Mouse (Mus musculus) megakaryocyte, adult 5-6 weeks (primary cell): Measurements from ENCODE around the gene Arhgef3. TPM values are rescaled to one million over a fixed set of nuclear protein-coding genes. Genes with fewer than 3 reads are reported as not detected.

Source experiments
- ATAC-seq: 2 replicates; pipeline ENCODE4 v1.8.0; 2016; ENCODE audit warnings: mild to moderate bottlenecking, inconsistent platforms; ENCODE audit not compliant: poor library complexity, severe bottlenecking
- total RNA-seq, 2 experiments: library from RNA; stranded (forward) in 1 of 2; stranded (reverse) in 1 of 2; fragments of 153-499, 151-499 nt in 1 of 2; fragments of 221-1000, 200-1000 nt in 1 of 2; gene quantifications; 2 replicates each; pipeline versions ENCODE4 v1.2.3 to v1.2.4; 2015 to 2017

Gene Arhgef3
- total RNA-seq, 2 experiments from 2014 or later = 40.5 to 58.8 TPM

DNA sequence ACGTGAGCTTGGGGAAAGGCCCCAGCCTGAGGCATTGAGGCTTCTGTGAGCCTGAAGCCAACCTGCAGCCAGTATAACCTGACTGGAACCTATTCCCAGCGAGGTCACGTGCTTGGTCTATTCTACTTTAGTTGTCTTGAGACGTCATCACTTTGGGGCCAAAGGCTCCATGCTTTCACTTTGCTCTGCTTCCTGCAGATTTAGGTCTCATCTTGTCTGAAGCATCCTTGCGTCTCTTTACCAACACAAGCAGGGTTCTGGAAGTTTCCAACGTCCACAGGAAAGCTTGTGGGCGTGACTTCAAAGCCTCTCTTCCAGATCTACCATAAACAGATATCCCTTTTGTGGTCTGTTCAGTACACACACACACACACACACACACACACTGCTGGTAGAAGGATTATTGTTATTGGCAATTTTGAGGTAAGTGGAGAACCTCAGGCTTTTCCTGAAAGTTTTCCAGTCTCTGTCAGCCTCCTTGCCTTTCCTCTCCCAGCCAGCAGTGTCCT is 135.6 kb downstream of the Arhgef3 start:
- ATAC-seq = no peak

DNA sequence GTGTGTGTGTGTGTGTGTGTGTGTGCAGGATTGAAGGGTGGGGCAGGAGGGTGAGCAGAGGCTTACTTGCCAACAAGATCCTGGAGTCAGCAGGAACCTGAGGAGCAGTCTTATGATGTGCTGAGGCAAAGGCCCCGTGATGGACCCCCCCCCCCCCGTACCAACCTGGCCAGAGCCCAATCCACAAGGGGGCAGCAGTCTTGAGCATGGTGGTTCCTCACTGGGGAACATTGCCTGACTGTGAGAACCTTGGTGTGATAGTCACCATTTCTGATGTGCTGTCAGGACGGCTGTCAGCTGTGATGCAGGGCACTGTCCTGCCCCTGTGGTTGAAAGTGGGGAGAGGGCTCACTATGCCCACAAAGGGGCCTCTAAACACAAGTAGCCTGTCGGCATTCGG is 138.7 kb downstream of the Arhgef3 start:
- no peak for ATAC-seq

DNA sequence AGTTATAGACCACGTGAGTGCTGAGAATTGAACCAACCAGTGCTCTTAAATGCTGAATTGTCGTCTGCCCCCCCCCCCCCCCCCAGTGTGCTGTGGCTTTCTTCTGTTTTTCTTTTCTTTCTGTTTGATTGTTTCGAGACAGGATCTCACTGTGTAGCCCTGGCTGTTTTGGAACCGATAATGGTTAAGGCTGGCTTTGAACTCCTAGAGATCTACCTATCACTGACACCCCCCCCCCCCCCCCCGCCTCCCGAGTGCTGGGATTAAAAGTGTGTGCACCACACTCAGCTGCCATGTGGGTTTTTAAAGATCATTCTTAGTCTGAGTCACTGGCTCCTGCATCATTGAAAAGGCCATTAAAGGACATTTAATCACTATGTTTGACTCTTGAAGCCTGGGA is 147.7 kb downstream of the Arhgef3 start:
- ATAC-seq = no peak

DNA sequence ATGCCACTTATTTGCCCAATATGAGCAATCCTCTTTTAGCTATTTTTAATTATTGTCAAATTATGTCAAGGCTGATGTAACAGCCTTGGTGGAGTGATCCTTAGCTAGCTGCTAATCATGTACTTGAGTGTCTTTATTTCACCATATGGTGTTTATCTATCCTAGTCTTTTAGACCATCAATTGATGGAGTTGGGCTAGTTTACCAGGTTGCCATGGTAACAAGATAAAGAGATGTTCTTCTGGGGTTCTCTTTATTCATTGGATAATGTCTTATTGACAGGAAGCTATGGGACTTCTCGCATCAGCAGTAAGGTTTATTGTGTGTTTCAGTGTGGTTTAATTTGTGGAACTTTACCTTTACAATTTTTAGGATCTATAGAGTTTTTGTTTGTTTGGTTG is 151.9 kb downstream of the Arhgef3 start:
- ATAC-seq = no peak

DNA sequence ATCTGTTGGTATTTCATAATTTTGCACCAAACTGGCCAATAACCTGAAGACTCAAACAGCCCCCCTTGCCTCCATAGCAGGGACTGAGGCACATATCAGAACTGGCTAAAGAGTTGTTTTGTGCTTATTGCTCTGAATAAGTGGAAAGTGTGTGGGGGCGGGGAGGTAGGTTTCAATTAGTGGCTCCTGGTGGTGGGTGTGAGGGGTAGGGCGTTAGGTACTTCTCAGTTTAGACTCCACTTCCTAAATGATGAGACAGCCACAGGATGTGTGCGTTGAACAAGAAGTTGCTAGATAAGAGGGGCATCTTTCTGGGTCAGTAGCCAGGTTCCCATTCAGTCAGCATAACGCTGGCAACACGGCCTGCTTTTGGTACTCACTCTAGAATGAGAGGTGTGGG is 153.4 kb downstream of the Arhgef3 start:
- no peak for ATAC-seq

DNA sequence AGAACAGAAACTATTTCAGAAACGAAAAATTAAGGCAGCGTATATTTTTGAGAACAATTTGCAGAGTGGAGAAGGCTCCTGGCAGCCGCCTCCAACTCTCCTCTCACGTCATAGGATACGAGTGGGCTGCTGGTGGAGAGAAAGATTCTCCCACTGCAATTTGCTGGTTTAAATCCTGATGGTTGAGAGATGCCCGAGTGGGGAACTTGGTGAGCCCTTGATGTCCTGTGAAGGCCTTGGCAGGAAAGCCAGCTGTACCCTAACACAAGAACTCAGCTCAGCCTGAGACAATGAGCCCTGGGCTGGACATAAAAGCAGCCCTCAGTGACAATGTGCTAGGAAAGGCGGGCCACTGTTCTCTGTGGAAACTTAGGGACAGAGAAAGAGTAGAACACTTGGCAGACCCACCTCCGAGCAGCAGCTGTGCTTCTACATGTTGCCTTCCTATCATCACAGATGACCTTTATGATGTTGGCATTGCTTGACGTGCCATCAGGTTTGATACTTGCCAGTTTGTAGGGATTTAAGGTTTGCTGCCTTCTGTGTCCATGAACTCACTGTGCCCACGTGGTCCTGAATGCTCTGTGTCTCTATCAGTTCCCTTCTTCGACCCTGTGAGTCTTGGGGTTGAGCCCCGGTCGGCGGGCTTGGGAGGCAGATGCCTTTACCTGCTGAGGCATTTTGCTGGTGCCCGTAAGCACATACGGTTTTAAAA is 154.4 kb downstream of the Arhgef3 start:
- ATAC-seq = no peak

DNA sequence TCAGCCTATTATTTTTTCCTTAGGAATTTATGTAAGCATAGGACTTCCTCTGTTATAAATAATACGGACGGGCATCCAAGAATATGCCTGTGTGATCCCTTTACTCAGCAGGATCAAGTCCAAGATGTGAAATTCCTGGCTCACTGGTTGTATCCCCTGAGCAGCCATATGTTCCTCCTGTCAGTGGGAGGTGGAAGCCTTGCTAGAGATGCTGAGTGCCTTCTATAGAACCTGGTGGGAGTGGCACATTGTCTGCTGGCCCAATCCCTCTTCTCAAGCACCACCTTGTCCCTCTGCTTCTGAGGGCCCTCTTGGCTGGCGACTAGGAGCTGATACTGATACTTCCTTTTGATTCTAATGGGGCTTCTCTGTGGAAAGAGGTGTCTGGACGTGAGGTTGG is 155.1 kb downstream of the Arhgef3 start:
- ATAC-seq = no peak

DNA sequence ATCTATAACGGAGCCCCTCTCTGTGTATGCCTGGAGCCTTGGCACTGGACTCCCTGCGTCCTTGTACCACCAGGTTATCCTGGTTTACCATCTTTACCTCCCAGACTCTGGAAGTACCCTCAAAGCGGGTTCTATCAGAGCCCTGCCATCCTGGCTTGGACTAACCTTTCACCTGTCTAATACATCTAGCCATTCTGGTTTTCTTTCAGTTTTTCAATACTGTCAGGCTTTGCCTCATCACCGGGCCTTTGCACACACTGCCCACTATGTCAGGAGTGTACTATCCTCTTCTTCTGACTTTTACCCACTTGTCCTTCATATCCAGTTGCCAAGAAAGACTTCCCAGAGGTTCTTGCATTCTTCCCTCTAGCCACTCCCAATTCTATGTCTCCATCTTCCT is 155.8 kb downstream of the Arhgef3 start:
- no peak for ATAC-seq

DNA sequence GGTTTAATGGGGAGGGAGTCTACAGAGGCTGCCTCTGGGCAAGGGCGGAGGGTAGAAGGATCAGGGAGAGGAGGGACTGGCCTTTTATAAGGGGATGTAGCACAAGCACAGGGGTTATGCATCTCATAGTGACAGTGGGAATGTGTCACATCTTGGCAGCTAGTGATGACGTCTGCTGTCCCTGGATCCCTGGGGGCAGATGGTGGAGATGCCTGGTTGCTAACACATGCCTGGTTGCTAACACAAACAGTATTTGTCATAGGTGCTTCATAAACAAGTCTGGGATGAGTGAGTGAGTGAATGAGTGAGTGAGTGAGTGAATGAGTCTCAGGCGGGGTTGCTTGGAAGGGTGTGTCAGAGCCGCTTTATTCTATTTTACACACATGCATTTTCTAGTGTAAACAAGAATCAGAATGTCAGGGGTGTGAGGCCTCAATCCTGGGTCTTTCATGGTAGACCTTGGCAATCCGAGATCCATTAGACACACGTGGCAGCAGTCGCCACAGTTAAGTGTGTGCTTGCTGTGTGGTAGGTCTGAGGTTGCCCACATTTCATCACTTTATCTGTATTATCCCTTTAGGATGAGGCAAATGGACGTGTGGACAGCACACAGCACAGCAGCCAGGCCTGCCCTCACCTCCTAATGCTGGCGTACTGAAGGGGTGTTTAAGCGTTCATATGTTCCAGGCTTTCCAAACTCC is 156.8 kb downstream of the Arhgef3 start:
- no peak for ATAC-seq

DNA sequence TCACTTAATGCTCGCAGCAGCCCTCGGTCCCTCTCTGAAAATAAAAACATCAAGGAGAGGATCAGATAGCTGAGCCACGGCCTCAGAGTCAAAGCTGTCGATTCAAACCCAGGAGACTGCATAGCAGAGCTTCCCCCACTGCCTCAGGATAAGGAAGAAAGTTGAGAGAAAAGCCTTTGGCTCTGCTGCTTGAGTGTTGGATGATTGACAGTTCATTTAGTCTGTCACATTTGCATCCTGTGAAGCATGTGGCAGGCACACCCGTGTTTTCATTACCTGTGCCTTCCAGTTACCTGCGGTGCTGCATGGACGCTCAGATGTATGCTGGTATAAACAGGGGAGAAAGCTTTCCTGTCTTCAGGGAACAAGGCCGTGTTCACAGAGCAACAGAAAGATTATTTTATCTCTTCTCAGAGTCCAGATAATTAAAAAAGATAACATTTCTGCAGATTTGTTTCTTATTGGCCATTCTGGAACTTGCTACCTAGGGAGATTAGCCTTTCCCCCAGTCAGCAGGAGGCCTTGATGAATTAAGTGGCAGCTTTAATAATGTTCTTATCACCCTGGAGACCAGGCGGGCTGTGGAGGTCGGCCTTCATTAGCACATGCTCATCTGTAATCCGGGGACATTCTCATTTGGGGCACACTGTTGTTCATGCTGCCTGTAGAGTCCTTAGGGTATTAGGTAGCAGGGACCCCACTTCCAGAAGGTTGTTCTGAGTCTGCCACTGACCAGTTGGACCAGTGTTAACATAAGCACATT is 157.6 kb downstream of the Arhgef3 start:
- no peak for ATAC-seq

DNA sequence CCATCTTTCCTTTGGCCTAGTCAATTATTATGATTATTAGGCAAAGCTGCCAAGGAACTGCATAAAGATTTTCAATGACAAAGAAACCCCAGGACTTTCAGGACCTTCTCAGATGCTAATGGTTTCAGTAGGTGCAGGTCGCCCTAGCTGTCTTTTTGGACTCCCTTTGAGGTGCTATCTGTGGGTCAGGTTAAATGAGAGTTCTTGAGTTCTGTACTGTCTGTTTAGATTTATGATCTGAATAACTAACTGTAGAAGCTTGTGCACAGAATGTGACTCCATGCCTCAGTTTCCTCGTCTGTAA is 158.1 kb downstream of the Arhgef3 start:
- ATAC-seq = no peak

DNA sequence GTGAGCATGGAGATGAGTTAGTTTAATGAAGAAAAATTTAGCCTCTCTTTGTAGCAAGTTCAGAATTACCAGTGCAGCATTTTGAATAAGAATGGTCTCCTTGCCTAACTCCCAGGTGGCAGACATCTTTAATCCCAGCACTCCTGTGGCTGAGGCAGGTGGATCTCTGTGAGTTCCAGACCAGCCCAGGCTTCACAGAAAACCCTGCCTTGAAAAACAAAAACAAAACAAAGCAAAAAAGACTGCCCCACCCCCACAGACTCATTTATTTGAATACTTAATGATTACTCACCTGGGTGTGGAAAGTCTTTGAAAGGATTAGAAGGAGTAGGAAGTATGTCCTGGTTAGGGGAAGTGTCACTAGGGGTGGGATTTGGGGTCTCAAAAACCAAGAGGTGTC is 158.5 kb downstream of the Arhgef3 start:
- ATAC-seq = no peak

DNA sequence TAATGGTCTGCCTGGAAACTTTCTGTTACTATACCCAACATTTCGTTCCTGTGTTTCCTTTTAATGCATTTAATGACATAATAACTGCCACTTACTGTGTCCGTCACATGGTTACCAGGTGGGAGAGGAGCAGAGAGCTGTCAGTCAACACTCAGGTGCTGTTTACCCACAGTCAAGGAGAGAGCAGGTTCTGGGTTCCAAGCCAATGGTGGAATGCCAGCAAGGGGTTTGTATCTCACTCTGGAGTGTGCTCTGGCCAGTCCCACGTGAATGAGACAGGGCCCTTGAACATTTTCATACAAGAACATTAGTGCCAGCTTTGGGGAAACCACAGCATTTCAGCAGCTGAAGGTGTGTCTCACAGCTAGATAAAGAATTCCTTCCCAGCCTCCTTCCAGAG is 162.6 kb downstream of the Arhgef3 start:
- ATAC-seq = no peak

DNA sequence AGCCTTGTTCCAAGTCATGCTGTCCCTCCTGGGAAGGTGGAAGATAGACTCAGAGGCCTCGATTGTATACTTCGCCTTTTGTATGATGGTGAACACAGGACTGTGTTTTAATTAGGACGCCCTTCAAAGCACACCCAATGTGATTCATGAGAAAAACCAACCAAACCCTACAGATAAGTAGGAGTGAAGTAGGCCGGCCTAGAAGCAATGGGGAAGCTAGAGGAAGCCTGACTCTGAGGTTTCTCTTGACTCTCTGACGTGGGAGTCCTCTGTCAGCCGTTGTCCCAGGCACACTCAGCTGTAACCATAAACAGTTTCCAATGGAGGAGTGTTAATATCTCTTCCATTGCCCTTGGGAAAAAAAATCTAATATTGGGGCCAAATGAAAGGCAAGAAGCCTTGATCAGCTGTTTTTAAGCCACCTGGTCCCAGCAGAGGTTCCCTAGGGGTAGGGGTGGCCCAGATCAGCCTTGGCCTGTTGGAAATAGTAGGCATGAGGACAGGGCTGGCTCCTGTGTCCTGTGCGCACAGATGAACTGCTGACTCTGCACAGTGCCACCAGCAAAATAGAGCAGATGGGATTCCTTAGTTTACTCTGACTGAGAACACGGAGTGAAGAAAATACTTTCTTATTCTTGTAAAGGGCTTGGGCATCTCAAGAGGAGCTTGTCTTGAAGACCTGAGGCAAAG is 165.6 kb downstream of the Arhgef3 start:
- no peak for ATAC-seq

DNA sequence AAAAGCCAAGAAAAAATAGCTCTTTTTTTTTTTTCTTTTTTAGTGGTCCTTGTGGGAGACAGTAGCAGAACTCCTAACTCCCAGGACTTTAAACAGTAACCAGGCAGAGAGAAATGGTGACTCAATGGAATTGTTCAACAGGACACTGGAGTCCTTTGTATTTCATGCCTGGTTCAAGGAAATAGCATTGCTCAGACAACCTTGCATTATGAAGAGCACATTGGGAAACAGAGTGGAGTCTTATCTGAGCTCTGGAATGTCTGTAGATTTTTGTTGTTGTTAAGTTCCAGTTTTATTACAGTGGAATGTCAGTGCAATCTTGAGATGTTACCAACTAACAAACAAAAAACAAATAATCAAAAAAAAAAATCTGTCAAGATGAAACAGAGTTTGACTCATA is 169.3 kb downstream of the Arhgef3 start:
- ATAC-seq = no peak

DNA sequence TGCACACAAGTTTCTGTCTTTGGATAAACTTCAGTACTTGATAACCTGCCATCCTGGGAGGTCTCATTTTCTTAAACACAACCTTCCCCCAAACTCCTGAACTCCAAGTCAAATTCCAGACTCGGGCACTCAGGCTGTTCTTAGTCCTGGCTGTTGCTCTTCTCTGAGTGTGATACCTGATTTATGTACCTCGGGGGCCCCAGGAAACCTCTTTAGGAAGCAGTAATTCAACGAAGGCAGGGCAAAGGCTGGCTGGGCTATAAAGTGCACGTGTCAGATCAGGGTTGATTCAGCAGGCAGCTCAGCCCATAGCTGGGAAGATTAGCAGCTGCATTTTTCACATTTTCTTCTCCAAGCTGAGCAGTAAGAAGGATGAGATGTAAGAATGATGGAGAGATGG is 171.5 kb downstream of the Arhgef3 start:
- no peak for ATAC-seq

DNA sequence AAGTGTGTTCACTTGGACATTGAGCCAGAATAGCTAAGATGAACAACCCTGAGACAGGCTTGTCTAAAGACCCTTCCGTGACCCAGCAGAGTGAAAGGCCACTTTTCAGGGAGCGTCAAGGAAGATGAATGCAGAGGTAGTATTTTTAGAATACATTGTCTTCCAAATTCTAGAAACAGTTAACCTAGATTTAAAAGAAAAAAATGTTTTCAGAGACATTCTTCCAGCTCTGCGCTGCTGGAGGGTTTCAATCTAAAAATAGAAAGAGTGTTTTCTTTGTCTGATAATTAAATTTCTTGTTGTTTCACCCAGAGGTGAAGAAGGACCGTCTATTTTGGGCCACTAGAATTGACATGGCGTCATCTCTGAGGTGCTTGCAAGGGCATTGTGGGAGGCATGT is 174.4 kb downstream of the Arhgef3 start:
- no peak for ATAC-seq

DNA sequence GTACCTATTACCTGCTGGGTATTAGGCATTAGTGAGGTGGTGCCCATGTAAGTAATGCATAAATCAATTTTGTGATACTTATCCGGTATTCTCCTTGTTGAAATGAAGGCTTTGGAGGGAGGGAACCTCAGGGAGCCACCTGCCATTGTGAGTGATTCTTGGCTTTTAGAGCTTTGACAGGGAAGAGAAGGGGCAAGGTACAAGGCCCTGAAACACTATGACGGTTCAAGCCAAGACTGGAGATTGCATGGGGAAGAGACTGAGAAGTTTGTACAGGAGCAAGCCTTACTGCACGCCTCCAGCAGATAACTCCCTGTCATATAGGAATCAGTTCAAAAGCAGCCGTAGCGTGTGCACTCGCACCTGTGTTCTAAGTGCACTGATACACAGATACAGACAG is 177.4 kb downstream of the Arhgef3 start:
- ATAC-seq = no peak

DNA sequence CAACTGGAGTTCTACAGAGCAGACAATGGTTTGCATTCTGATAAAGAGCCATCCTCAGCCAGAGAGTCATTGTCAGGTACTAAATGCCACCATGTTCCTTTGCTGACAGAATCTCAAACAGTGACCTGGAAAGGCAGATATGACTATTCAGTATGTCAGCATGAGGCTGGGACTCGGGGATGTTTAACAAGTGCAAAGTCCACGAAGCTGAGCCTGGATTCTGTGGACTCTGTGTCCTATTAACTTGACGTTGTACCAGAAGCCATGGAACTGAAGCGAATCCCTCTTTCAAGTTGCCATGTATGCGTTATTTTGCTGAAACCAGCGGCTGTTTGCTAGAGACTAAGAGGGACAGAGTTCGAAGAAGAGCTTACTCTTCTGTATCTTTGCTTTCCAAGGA is 181.1 kb downstream of the Arhgef3 start:
- no peak for ATAC-seq

DNA sequence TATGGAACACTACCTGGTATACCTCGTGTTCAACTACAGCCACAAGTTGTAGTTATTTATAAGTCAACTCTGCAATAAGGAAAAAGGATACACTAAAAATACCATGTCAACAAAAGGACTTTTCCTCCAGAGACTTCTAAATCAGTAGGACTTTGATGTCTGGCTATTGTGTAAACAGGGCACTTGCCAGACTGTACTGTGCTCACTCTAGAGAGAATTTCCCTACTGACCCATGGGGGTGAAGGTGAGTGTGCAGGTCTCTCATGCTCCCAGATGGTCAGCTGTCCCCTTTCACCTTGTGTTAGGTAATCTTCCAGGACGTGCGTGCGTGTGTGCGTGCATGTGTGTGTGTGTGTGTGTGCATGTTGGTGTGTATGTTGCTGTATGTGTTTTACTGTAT is 182.3 kb downstream of the Arhgef3 start:
- no peak for ATAC-seq

DNA sequence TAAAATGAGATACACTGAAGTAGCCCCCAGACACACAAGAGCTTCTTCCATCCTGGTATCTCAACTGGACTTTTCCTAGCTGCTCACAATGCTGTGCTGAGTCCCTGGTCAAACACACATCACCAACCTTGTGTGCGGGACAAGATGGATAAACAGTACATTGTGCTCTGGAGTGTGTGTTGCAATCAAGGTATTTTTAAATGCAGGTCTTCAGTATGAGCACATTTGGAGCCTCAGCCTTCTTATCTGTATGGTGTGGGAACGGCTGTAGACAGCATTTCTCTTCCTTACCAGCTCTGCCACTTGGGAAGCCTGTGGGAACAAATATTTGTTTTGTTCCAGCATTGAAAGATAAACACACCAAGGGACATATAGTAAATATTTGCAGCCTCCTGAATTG is 184.2 kb downstream of the Arhgef3 start:
- no peak for ATAC-seq
